Mouse (Mus musculus) CH12.LX (cell line): Measurements from ENCODE around the gene Kcnj1.

Experiments
- CHD1 ChIP-seq: IDR thresholded peaks from 2 replicates; pipeline ENCODE4 v1.6.1; 2012; ENCODE audit warnings: low read depth, low read length, improper control_type of control experiment, inconsistent platforms
- CTCF ChIP-seq, 2 experiments: IDR thresholded peaks in 1 of 2; conservative IDR thresholded peaks in 1 of 2; 2 replicates each; pipeline ENCODE4 v1.5.1; 2011 to 2012; ENCODE audit warnings: low read depth in 2 of 2, low read length in 2 of 2, improper control_type of control experiment in 1 of 2, inconsistent platforms in 1 of 2, mild to moderate bottlenecking in 1 of 2, moderate library complexity in 1 of 2
- ELF1 ChIP-seq: IDR thresholded peaks from 2 replicates; pipeline ENCODE4 v1.6.1; 2014; ENCODE audit warnings: low read depth, mild to moderate bottlenecking, inconsistent platforms, low read length, improper control_type of control experiment
- EP300 ChIP-seq: IDR thresholded peaks from 2 replicates; pipeline ENCODE4 v1.6.1; 2011; ENCODE audit warnings: low read length, improper control_type of control experiment
- GABPA ChIP-seq: IDR thresholded peaks from 2 replicates; pipeline ENCODE4 v1.6.1; 2012; ENCODE audit warnings: low read depth, low read length, improper control_type of control experiment, inconsistent platforms; ENCODE audit not compliant: insufficient replicate concordance
- KAT2A ChIP-seq: IDR thresholded peaks from 2 replicates; pipeline ENCODE4 v1.6.1; 2012; ENCODE audit warnings: low read length, improper control_type of control experiment, inconsistent platforms; ENCODE audit not compliant: insufficient replicate concordance
- MAFK ChIP-seq: IDR thresholded peaks from 2 replicates; pipeline ENCODE4 v1.6.1; 2011; ENCODE audit warnings: low read length, improper control_type of control experiment; ENCODE audit not compliant: insufficient replicate concordance
- MEF2A ChIP-seq: IDR thresholded peaks from 2 replicates; pipeline ENCODE4 v1.6.1; 2014; ENCODE audit warnings: low read depth, mild to moderate bottlenecking, inconsistent platforms, low read length, improper control_type of control experiment, borderline replicate concordance
- MYC ChIP-seq: IDR thresholded peaks from 2 replicates; pipeline ENCODE4 v1.6.1; 2011; ENCODE audit warnings: low read depth, mild to moderate bottlenecking, improper control_type of control experiment, low read length
- POLR2A ChIP-seq: IDR thresholded peaks from 2 replicates; pipeline ENCODE4 v1.6.1; 2011; ENCODE audit warnings: low read depth, mild to moderate bottlenecking, improper control_type of control experiment, low read length
- POLR2AphosphoS2 ChIP-seq: IDR thresholded peaks from 2 replicates; pipeline ENCODE4 v1.6.1; 2011; ENCODE audit warnings: low read depth, low read length, improper control_type of control experiment
- RAD21 ChIP-seq: IDR thresholded peaks from 2 replicates; pipeline ENCODE4 v1.6.1; 2011; ENCODE audit warnings: low read depth, mild to moderate bottlenecking, low read length, improper control_type of control experiment, moderate library complexity
- USF2 ChIP-seq: conservative IDR thresholded peaks from 2 replicates; pipeline ENCODE4 v1.6.1; 2011; ENCODE audit warnings: low read depth, low read length, improper control_type of control experiment
- ZC3H11A ChIP-seq: IDR thresholded peaks from 2 replicates; pipeline ENCODE4 v1.6.1; 2012; ENCODE audit warnings: low read depth, mild to moderate bottlenecking, inconsistent platforms, low read length, improper control_type of control experiment

GRCm38 (mm10) chr9:32372202-32372601 is at the start of gene Kcnj1:
- TF ChIP-seq GABPA (no peak), MEF2A (no peak), CTCF (conservative IDR thresholded peaks at IDR 0.05 in 1 of 2, IDR thresholded peaks at IDR 0.05 in 1 of 2; ENCODE audit: low read depth in 2 of 2, low read length in 2 of 2) (no peak), MAFK (no peak), POLR2A (no peak), RAD21 (no peak), USF2 (no peak), POLR2AphosphoS2 (no peak), CHD1 (no peak), KAT2A (no peak), ELF1 (no peak), EP300 (no peak), ZC3H11A (no peak), MYC (no peak)
